Mouse (Mus musculus): Measurements from ENCODE around the gene 4930470P17Rik.
"Not testable (repeated sequence)": the region's sequence is repeated elsewhere in the genome, so short reads cannot be mapped to it uniquely, and the experiment has no call there.

Gene 4930470P17Rik

GRCm38 (mm10) chr2:170601917-170602316, at the start of gene 4930470P17Rik:
TSS of gene 4930470P17Rik (minus strand) at chr2:170602017.
- no peak for DNase-seq (ENCODE audit: low read depth, low spot score)

- DNase-seq (ENCODE audit: low read depth, low spot score) = peak; percentile 2
Measured at GRCm38 (mm10) chr2:170651483-170651882, 49.7 kb upstream of the 4930470P17Rik start.

GRCm38 (mm10) chr2:170648542-170648941, 46.7 kb upstream of the 4930470P17Rik start:
- no peak for DNase-seq (ENCODE audit: low read depth, low spot score)

GRCm38 (mm10) chr2:170646201-170646600, 44.4 kb upstream of the 4930470P17Rik start:
- DNase-seq (ENCODE audit: low read depth, low spot score) = no peak

GRCm38 (mm10) chr2:170642338-170642806, 40.6 kb upstream of the 4930470P17Rik start:
- DNase-seq (ENCODE audit: low read depth, low spot score) = no peak

GRCm38 (mm10) chr2:170640281-170640680, 38.5 kb upstream of the 4930470P17Rik start:
- DNase-seq (ENCODE audit: low read depth, low spot score) = no peak

GRCm38 (mm10) chr2:170638746-170639145, 36.9 kb upstream of the 4930470P17Rik start:
- no peak for DNase-seq (ENCODE audit: low read depth, low spot score)

GRCm38 (mm10) chr2:170632998-170633622, 31.3 kb upstream of the 4930470P17Rik start:
- no peak for DNase-seq (ENCODE audit: low read depth, low spot score)

- no peak for DNase-seq (ENCODE audit: low read depth, low spot score)
Measured at GRCm38 (mm10) chr2:170632386-170632785, 30.6 kb upstream of the 4930470P17Rik start.

GRCm38 (mm10) chr2:170631375-170631774, 29.6 kb upstream of the 4930470P17Rik start:
- no peak for DNase-seq (ENCODE audit: low read depth, low spot score)

- no peak for DNase-seq (ENCODE audit: low read depth, low spot score)
Measured at GRCm38 (mm10) chr2:170630553-170630952, 28.7 kb upstream of the 4930470P17Rik start.

- DNase-seq (ENCODE audit: low read depth, low spot score) = not testable (repeated sequence)
Measured at GRCm38 (mm10) chr2:170627991-170628390, 26.2 kb upstream of the 4930470P17Rik start.

GRCm38 (mm10) chr2:170624201-170624880, 22.5 kb upstream of the 4930470P17Rik start:
- not testable (repeated sequence) for DNase-seq (ENCODE audit: low read depth, low spot score)

GRCm38 (mm10) chr2:170622985-170623384, 21.2 kb upstream of the 4930470P17Rik start:
- no peak for DNase-seq (ENCODE audit: low read depth, low spot score)

- DNase-seq (ENCODE audit: low read depth, low spot score) = no peak
Measured at GRCm38 (mm10) chr2:170618862-170619492, 17.2 kb upstream of the 4930470P17Rik start.

- not testable (repeated sequence) for DNase-seq (ENCODE audit: low read depth, low spot score)
Measured at GRCm38 (mm10) chr2:170611794-170612193, 10.0 kb upstream of the 4930470P17Rik start.

- DNase-seq (ENCODE audit: low read depth, low spot score) = no peak
Measured at GRCm38 (mm10) chr2:170601171-170601570, 646 bp downstream of the 4930470P17Rik start.

- DNase-seq (ENCODE audit: low read depth, low spot score) = no peak
Measured at GRCm38 (mm10) chr2:170597586-170597985, 4.2 kb downstream of the 4930470P17Rik start.

- peak; percentile 48 for DNase-seq (ENCODE audit: low read depth, low spot score)
Measured at GRCm38 (mm10) chr2:170596726-170597125, 5.1 kb downstream of the 4930470P17Rik start.

- DNase-seq (ENCODE audit: low read depth, low spot score) = no peak
Measured at GRCm38 (mm10) chr2:170592161-170592560, 9.7 kb downstream of the 4930470P17Rik start.

- no peak for DNase-seq (ENCODE audit: low read depth, low spot score)
Measured at GRCm38 (mm10) chr2:170588369-170588900, 13.4 kb downstream of the 4930470P17Rik start.

GRCm38 (mm10) chr2:170584678-170585077, 17.1 kb downstream of the 4930470P17Rik start:
- DNase-seq (ENCODE audit: low read depth, low spot score) = no peak

All from 3T3-L1 (cell line).